Mouse (Mus musculus) intestine, embryonic 16.5 days (tissue): ENCODE results near the gene Zfp787. TPM values are rescaled to one million over a fixed set of nuclear protein-coding genes. Genes with fewer than 3 reads are reported as not detected.

Experiments used
- ATAC-seq: fragments of 200-750 bp; cut with Nextera tagmentation; 2 replicates; pipeline ENCODE4 v1.8.0; 2017; ENCODE audit warnings: moderate TSS enrichment, moderate library complexity
- H3K27ac ChIP-seq: fragments of 300-500 bp; sonication (generic); 2 replicates; pipeline ENCODE4 v1.5.1; 2014; ENCODE audit warnings: mild to moderate bottlenecking, low read length
- H3K27me3 ChIP-seq: fragments of 300-500 bp; sonication (generic); replicated peaks from 2 replicates; pipeline ENCODE4 v1.6.1; 2014; ENCODE audit warnings: low read length, control low read depth, mixed read lengths; ENCODE audit not compliant: control insufficient read depth, insufficient read depth
- H3K36me3 ChIP-seq: fragments of 300-500 bp; sonication (generic); 2 replicates; pipeline ENCODE4 v1.6.1; 2014; ENCODE audit warnings: low read length, control low read depth; ENCODE audit not compliant: control insufficient read depth, insufficient read depth
- H3K4me1 ChIP-seq: fragments of 300-500 bp; sonication (generic); 2 replicates; pipeline ENCODE4 v1.6.1; 2014; ENCODE audit warnings: low read length, control low read depth, mixed read lengths; ENCODE audit not compliant: control insufficient read depth, insufficient read depth
- H3K4me2 ChIP-seq: fragments of 300-500 bp; sonication (generic); 2 replicates; pipeline ENCODE4 v1.6.1; 2014; ENCODE audit warnings: low read depth, low read length, control low read depth
- H3K4me3 ChIP-seq: fragments of 300-500 bp; sonication (generic); 2 replicates; pipeline ENCODE4 v1.5.1; 2014; ENCODE audit warnings: mild to moderate bottlenecking, low read length
- H3K9ac ChIP-seq: fragments of 300-500 bp; sonication (generic); 2 replicates; pipeline ENCODE4 v1.6.1; 2014; ENCODE audit warnings: low read depth, low read length
- H3K9me3 ChIP-seq: fragments of 300-500 bp; sonication (generic); 2 replicates; pipeline ENCODE4 v1.6.1; 2016; ENCODE audit warnings: low read length, control low read depth; ENCODE audit not compliant: control insufficient read depth
- WGBS: fragments of 180-500 bp; shearing (Covaris S2); extraction: QIAGEN DNeasy Blood & Tissue Kit; methylation state at CpG from one replicate; pipeline ENCODE4 v1.1.7; 2014; 5-methylcytosine and 5-hydroxymethylcytosine counted together
- polyA plus RNA-seq: library from polyadenylated mRNA; unstranded; fragments of >200 nt; fragmentation: Nextera tagmentation; extraction: Ambion mirVana; gene quantifications from 2 replicates; pipeline ENCODE4 v1.2.1, GENCODE M21; 2015

Gene Zfp787
- polyA plus RNA-seq, 1 experiment from 2014 or later: 20.6 TPM

GRCm38 (mm10) chr7:6119501-6119900, 36.3 kb downstream of the Zfp787 start:
- no peak for ATAC-seq
- H3K9me3 ChIP-seq: no peaks in the 10 kb centered on the region
- no peaks in the 10 kb centered on the region for H3K27me3 ChIP-seq
- H3K4me3 ChIP-seq: no peak overlapping the region
- no peak overlapping the region for H3K4me2 ChIP-seq
- no peaks in the 10 kb centered on the region for H3K36me3 ChIP-seq
- no peaks in the 10 kb centered on the region for H3K4me1 ChIP-seq
- no peak overlapping the region for H3K27ac ChIP-seq
- WGBS: 72% methylated on average over 3 of the region's 3 CpGs
- H3K9ac ChIP-seq: no peak overlapping the region

Other genes with a start within 250 kb of the Zfp787 start
- not detected in 2 replicates for gene Vmn1r65, start 145.0 kb downstream of the Zfp787 start, polyA plus RNA-seq
- gene Nlrp4c, start 110.8 kb downstream of the Zfp787 start, polyA plus RNA-seq: not detected in 2 replicates
- 34.6 and 35.3 TPM in 2 replicates for gene Zfp444, start 16.2 kb upstream of the Zfp787 start, polyA plus RNA-seq
- gene Galp, start 41.1 kb upstream of the Zfp787 start, polyA plus RNA-seq: not detected in 2 replicates
- not detected in 2 replicates for gene Zscan5b, start 66.3 kb upstream of the Zfp787 start, polyA plus RNA-seq
- not detected in 2 replicates for gene Epp13, start 96.7 kb upstream of the Zfp787 start, polyA plus RNA-seq
- gene Zfp667, start 130.6 kb upstream of the Zfp787 start, polyA plus RNA-seq: 5.1 and 5.4 TPM in 2 replicates
- gene Zfp583, start 175.3 kb upstream of the Zfp787 start, polyA plus RNA-seq: 2.8 and 2.9 TPM in 2 replicates
- gene Gm3854, start 187.8 kb upstream of the Zfp787 start, polyA plus RNA-seq: 0.95 and 1.3 TPM in 2 replicates
- 1.6 and 2.1 TPM in 2 replicates for gene Zfp78, start 207.3 kb upstream of the Zfp787 start, polyA plus RNA-seq
- gene Zfp28, start 227.3 kb upstream of the Zfp787 start, polyA plus RNA-seq: 6.1 and 7.6 TPM in 2 replicates
- gene Smim17, start 242.7 kb upstream of the Zfp787 start, polyA plus RNA-seq: 0.11 and 0.39 TPM in 2 replicates